Mouse (Mus musculus): ENCODE measurements around the gene Raly. TPM values are rescaled to one million over a fixed set of nuclear protein-coding genes. Genes with fewer than 3 reads are reported as not detected.

The Raly gene
- polyA plus RNA-seq, 1 experiment: 104 TPM

- WGBS: 77% methylated on average over 11 of the region's 11 CpGs
- Histone ChIP-seq H3K27ac (ENCODE audit: control insufficient read depth, insufficient read depth, low read depth, low read length, poor library complexity) (no peak overlapping the region), H3K4me3 (replicated peaks; ENCODE audit: control insufficient read depth, low read depth, low read length) (no peak overlapping the region), H3K4me1 (ENCODE audit: control insufficient read depth, insufficient read depth, low read length) (no peaks in the 10 kb centered on the region)
- TF ChIP-seq POLR2A (IDR thresholded peaks at IDR 0.05; ENCODE audit: borderline replicate concordance, control insufficient read depth, low read depth, low read length) (no peak), CTCF (IDR thresholded peaks at IDR 0.05; ENCODE audit: control insufficient read depth, insufficient read depth, low read length) (no peak)
Measured at GRCm38 (mm10) chr2:154786776-154787175, 4.1 kb upstream of the Raly start.

GRCm38 (mm10) chr2:154789381-154789780 lies 1.5 kb upstream of the Raly start:
- 82% methylated on average over 6 of the region's 6 CpGs for WGBS
- no peak overlapping the region for H3K4me3 ChIP-seq (replicated peaks; ENCODE audit: control insufficient read depth, low read depth, low read length)
- H3K4me1 ChIP-seq (ENCODE audit: control insufficient read depth, insufficient read depth, low read length): no peaks in the 10 kb centered on the region; the same call in 1 of the 2 replicates
- no peak for TF ChIP-seq CTCF (IDR thresholded peaks at IDR 0.05; ENCODE audit: control insufficient read depth, insufficient read depth, low read length)
- no peak for TF ChIP-seq POLR2A (IDR thresholded peaks at IDR 0.05; ENCODE audit: borderline replicate concordance, control insufficient read depth, low read depth, low read length)
- no peak overlapping the region for H3K27ac ChIP-seq (ENCODE audit: control insufficient read depth, insufficient read depth, low read depth, low read length, poor library complexity)

GRCm38 (mm10) chr2:154789977-154790655 lies 780 bp upstream of the Raly start:
- H3K27ac ChIP-seq (ENCODE audit: control insufficient read depth, insufficient read depth, low read depth, low read length, poor library complexity): peak overlapping the region; percentile 1
- WGBS: 24% methylated on average over 14 of the region's 14 CpGs
- peak overlapping the region; percentile 59 for H3K4me3 ChIP-seq (replicated peaks; ENCODE audit: control insufficient read depth, low read depth, low read length)
- no peaks in the 10 kb centered on the region; the same call in 1 of the 2 replicates for H3K4me1 ChIP-seq (ENCODE audit: control insufficient read depth, insufficient read depth, low read length)
- no peak for TF ChIP-seq CTCF (IDR thresholded peaks at IDR 0.05; ENCODE audit: control insufficient read depth, insufficient read depth, low read length)
- no peak for TF ChIP-seq POLR2A (IDR thresholded peaks at IDR 0.05; ENCODE audit: borderline replicate concordance, control insufficient read depth, low read depth, low read length)

GRCm38 (mm10) chr2:154791661-154792642 lies 1.1 kb downstream of the Raly start:
- Histone ChIP-seq H3K27ac (ENCODE audit: control insufficient read depth, insufficient read depth, low read depth, low read length, poor library complexity) (peak overlapping the region; percentile 100), H3K4me3 (replicated peaks; ENCODE audit: control insufficient read depth, low read depth, low read length) (peak overlapping the region; percentile 79), H3K4me1 (ENCODE audit: control insufficient read depth, insufficient read depth, low read length) (no peaks in the 10 kb centered on the region; the same call in 1 of the 2 replicates)
- no peak for TF ChIP-seq POLR2A (IDR thresholded peaks at IDR 0.05; ENCODE audit: borderline replicate concordance, control insufficient read depth, low read depth, low read length)
- TF ChIP-seq CTCF (IDR thresholded peaks at IDR 0.05; ENCODE audit: control insufficient read depth, insufficient read depth, low read length): no peak
- under 1% methylated on average over 67 of the region's 67 CpGs for WGBS

- no peaks in the 10 kb centered on the region; the same call in 1 of the 2 replicates for H3K4me1 ChIP-seq (ENCODE audit: control insufficient read depth, insufficient read depth, low read length)
- WGBS: 93% methylated on average over 1 of the region's 1 CpGs
- H3K4me3 ChIP-seq (replicated peaks; ENCODE audit: control insufficient read depth, low read depth, low read length): no peak overlapping the region
- no peak for TF ChIP-seq POLR2A (IDR thresholded peaks at IDR 0.05; ENCODE audit: borderline replicate concordance, control insufficient read depth, low read depth, low read length)
- no peak for TF ChIP-seq CTCF (IDR thresholded peaks at IDR 0.05; ENCODE audit: control insufficient read depth, insufficient read depth, low read length)
- H3K27ac ChIP-seq (ENCODE audit: control insufficient read depth, insufficient read depth, low read depth, low read length, poor library complexity): no peak overlapping the region
Measured at GRCm38 (mm10) chr2:154803372-154803771, 12.5 kb downstream of the Raly start.

- Histone ChIP-seq H3K27ac (ENCODE audit: control insufficient read depth, insufficient read depth, low read depth, low read length, poor library complexity) (no peak overlapping the region), H3K4me1 (ENCODE audit: control insufficient read depth, insufficient read depth, low read length) (no peaks in the 10 kb centered on the region; the same call in 1 of the 2 replicates), H3K4me3 (replicated peaks; ENCODE audit: control insufficient read depth, low read depth, low read length) (no peak overlapping the region)
- TF ChIP-seq CTCF (IDR thresholded peaks at IDR 0.05; ENCODE audit: control insufficient read depth, insufficient read depth, low read length) (no peak), POLR2A (IDR thresholded peaks at IDR 0.05; ENCODE audit: borderline replicate concordance, control insufficient read depth, low read depth, low read length) (no peak)
- 80% methylated on average over 4 of the region's 4 CpGs for WGBS
Measured at GRCm38 (mm10) chr2:154803845-154804244, 12.9 kb downstream of the Raly start.

- Histone ChIP-seq H3K4me3 (replicated peaks; ENCODE audit: control insufficient read depth, low read depth, low read length) (no peak overlapping the region), H3K27ac (ENCODE audit: control insufficient read depth, insufficient read depth, low read depth, low read length, poor library complexity) (no peak overlapping the region), H3K4me1 (ENCODE audit: control insufficient read depth, insufficient read depth, low read length) (no peaks in the 10 kb centered on the region; the same call in 1 of the 2 replicates)
- TF ChIP-seq POLR2A (IDR thresholded peaks at IDR 0.05; ENCODE audit: borderline replicate concordance, control insufficient read depth, low read depth, low read length) (no peak), CTCF (IDR thresholded peaks at IDR 0.05; ENCODE audit: control insufficient read depth, insufficient read depth, low read length) (no peak)
- WGBS: 84% methylated on average over 1 of the region's 1 CpGs
Measured at GRCm38 (mm10) chr2:154807689-154808088, 16.8 kb downstream of the Raly start.

Data from bone marrow, adult 2 months (tissue).